Mouse (Mus musculus): ENCODE results near the gene Cmtm7. TPM values are rescaled to one million over a fixed set of nuclear protein-coding genes. Genes with fewer than 3 reads are reported as not detected.

Gene Cmtm7
- polyA plus RNA-seq, 1 experiment from 2014 or later, result 60.0 TPM

Other genes starting within 250 kb of the Cmtm7 start
- 1.6 and 2.2 TPM in 2 replicates for gene Trim71, start 217.5 kb downstream of the Cmtm7 start, polyA plus RNA-seq (2014; fragmentation: Nextera tagmentation; extraction: Ambion mirVana)
- 67.4 and 69.3 TPM in 2 replicates for gene Cnot10, start 141.7 kb downstream of the Cmtm7 start, polyA plus RNA-seq (2014; fragmentation: Nextera tagmentation; extraction: Ambion mirVana)
- 79.4 and 99.6 TPM in 2 replicates for gene Dync1li1, start 93.1 kb downstream of the Cmtm7 start, polyA plus RNA-seq (2014; fragmentation: Nextera tagmentation; extraction: Ambion mirVana)
- gene Cmtm6, start 50.7 kb downstream of the Cmtm7 start, polyA plus RNA-seq (2014; fragmentation: Nextera tagmentation; extraction: Ambion mirVana), result 26.0 and 26.1 TPM in 2 replicates
- 13.6 and 15.5 TPM in 2 replicates for gene Cmtm8, start 62.3 kb upstream of the Cmtm7 start, polyA plus RNA-seq (2014; fragmentation: Nextera tagmentation; extraction: Ambion mirVana)
- gene Gpd1l, start 152.1 kb upstream of the Cmtm7 start, polyA plus RNA-seq (2014; fragmentation: Nextera tagmentation; extraction: Ambion mirVana), result 10.0 and 11.2 TPM in 2 replicates
- 0.81 and 1.1 TPM in 2 replicates for gene Osbpl10, start 196.7 kb upstream of the Cmtm7 start, polyA plus RNA-seq (2014; fragmentation: Nextera tagmentation; extraction: Ambion mirVana)
- 392 and 401 TPM in 2 replicates for gene Rps27rt, start 200.9 kb upstream of the Cmtm7 start, polyA plus RNA-seq (2014; fragmentation: Nextera tagmentation; extraction: Ambion mirVana)